ENCODE assay signal across 29 mouse cellular contexts in the genomic region with DNA sequence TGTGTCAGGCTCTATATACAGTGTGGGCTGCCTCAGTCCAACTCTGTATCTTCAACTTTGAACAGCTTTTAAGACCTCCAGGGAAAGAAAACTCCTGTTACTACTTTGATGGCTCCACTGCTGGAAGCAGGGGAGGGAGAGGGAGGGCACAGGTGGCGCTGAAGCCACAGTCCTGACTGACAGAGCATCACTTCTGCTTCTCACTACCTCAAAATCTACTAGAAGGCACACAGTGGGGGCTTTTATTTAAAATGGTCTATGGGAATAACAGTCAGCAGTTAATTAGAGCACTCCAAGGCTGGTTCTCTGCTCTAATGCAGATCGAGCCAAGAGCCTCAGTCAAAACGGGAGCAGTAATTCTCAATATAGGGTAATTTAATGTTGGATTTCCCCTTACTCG. TPM values are rescaled to one million over a fixed set of nuclear protein-coding genes. Genes with fewer than 3 reads are reported as not detected.
DNase-seq lines count a peak whose midpoint lies in the region; ATAC-seq and TF ChIP-seq lines count a peak whose summit lies in the region.
"Had no signal": no experiment of that assay in that cellular context is flagged by ENCODE, and none has a peak within 500 bp of the region (broad histone marks: within the 10 kb centered on the region; RNA-seq: fewer than 3 reads in every experiment).

No protein-coding gene starts in this region.

- H3K79me2 ChIP-seq in heart, adult 2 months (replicated peaks; ENCODE audit: control insufficient read depth, insufficient read depth, low read length), result no peaks in the 10 kb centered on the region

- no peaks in the 10 kb centered on the region for H3K9me3 ChIP-seq in heart, embryonic 11.5 days (replicated peaks; ENCODE audit: control insufficient read depth, low read length)
- no peaks in the 10 kb centered on the region for H3K9me3 ChIP-seq in heart, embryonic 15.5 days (replicated peaks)
- no peaks in the 10 kb centered on the region for H3K9me3 ChIP-seq in liver, postnatal 0 days (ENCODE audit: low read length)
- H3K9me3 ChIP-seq in liver, embryonic 12.5 days (replicated peaks), result no peaks in the 10 kb centered on the region
- H3K9me3 ChIP-seq: embryonic facial prominence, embryonic 10.5 days; embryonic facial prominence, embryonic 13.5 days; forebrain, embryonic 12.5 days; forebrain, embryonic 15.5 days; hindbrain, embryonic 12.5 days; hindbrain, embryonic 15.5 days had no signal

- H3K27me3 ChIP-seq in heart, embryonic 11.5 days (ENCODE audit: control insufficient read depth, insufficient read depth, low read length), result no peaks in the 10 kb centered on the region
- no peaks in the 10 kb centered on the region for H3K27me3 ChIP-seq in heart, embryonic 15.5 days
- H3K27me3 ChIP-seq in heart, adult 2 months (ENCODE audit: control insufficient read depth, insufficient read depth, low read length), result no peaks in the 10 kb centered on the region
- no peaks in the 10 kb centered on the region for H3K27me3 ChIP-seq in liver, postnatal 0 days (ENCODE audit: insufficient read depth, low read length)
- H3K27me3 ChIP-seq in liver, embryonic 12.5 days (replicated peaks), result no peaks in the 10 kb centered on the region
- H3K27me3 ChIP-seq: embryonic facial prominence, embryonic 13.5 days; forebrain, embryonic 15.5 days; hindbrain, embryonic 12.5 days; hindbrain, embryonic 15.5 days had no signal

- intact Hi-C loops in heart, adult 2 months (cut with DNase I), result no loop called here

- TF ChIP-seq POLR2A in heart, adult 2 months (IDR thresholded peaks at IDR 0.05; ENCODE audit: insufficient read depth, low read depth, low read length), result no peak

- no peak overlapping the region for H3K4me2 ChIP-seq in heart, embryonic 11.5 days
- no peak overlapping the region for H3K4me2 ChIP-seq in heart, embryonic 15.5 days
- H3K4me2 ChIP-seq in liver, postnatal 0 days (ENCODE audit: low read depth, low read length), result no peak overlapping the region
- H3K4me2 ChIP-seq in liver, embryonic 12.5 days, result no peak overlapping the region
- H3K4me2 ChIP-seq: embryonic facial prominence, embryonic 13.5 days; forebrain, embryonic 12.5 days; forebrain, embryonic 15.5 days; hindbrain, embryonic 12.5 days; hindbrain, embryonic 15.5 days had no signal

- no peak for ATAC-seq in heart, embryonic 11.5 days (replicated peaks; ENCODE audit: insufficient number of reproducible peaks, low FRiP score, low TSS enrichment)
- no peak for ATAC-seq in heart, embryonic 15.5 days (replicated peaks; ENCODE audit: insufficient number of reproducible peaks, insufficient read depth, low FRiP score, low read depth)
- ATAC-seq in liver, postnatal 0 days, result no peak
- ATAC-seq in liver, embryonic 12.5 days, result no peak
- ATAC-seq: activated CD4-positive, CD25-positive, alpha-beta regulatory T cell, adult 4 months; CD4-positive, CD25-positive, alpha-beta regulatory T cell, adult 4 months; forebrain, embryonic 15.5 days; intestine, postnatal 0 days had no signal

- 69% methylated on average over 4 of the region's 4 CpGs for WGBS in heart, embryonic 11.5 days (ENCODE audit: insufficient replicate concordance)
- 74% methylated on average over 4 of the region's 4 CpGs for WGBS in heart, embryonic 15.5 days
- 93% methylated on average over 4 of the region's 4 CpGs for WGBS in heart, adult 2 months
- 75% methylated on average over 4 of the region's 4 CpGs for WGBS in liver, postnatal 0 days (ENCODE audit: insufficient replicate concordance)
- WGBS in liver, embryonic 12.5 days (ENCODE audit: insufficient replicate concordance), result 69% methylated on average over 4 of the region's 4 CpGs

- no peaks in the 10 kb centered on the region for H3K36me3 ChIP-seq in heart, embryonic 11.5 days (ENCODE audit: control insufficient read depth, insufficient read depth, low read length)
- H3K36me3 ChIP-seq in heart, embryonic 15.5 days, result no peaks in the 10 kb centered on the region
- peaks cover 2% of the 10 kb centered on the region for H3K36me3 ChIP-seq in heart, adult 2 months (ENCODE audit: control insufficient read depth, insufficient read depth, low read length)
- H3K36me3 ChIP-seq in liver, postnatal 0 days (replicated peaks; ENCODE audit: insufficient read depth, low read length), result no peaks in the 10 kb centered on the region
- H3K36me3 ChIP-seq in liver, embryonic 12.5 days, result no peaks in the 10 kb centered on the region
- H3K36me3 ChIP-seq: embryonic facial prominence, embryonic 10.5 days; embryonic facial prominence, embryonic 13.5 days; forebrain, embryonic 12.5 days; forebrain, embryonic 15.5 days; hindbrain, embryonic 12.5 days; hindbrain, embryonic 15.5 days had no signal

- 0 out of 2 replicates have a peak overlapping the region, but pooled peaks have one; percentile 22 for H3K27ac ChIP-seq in heart, embryonic 11.5 days (ENCODE audit: low read depth, low read length)
- 0 out of 2 replicates have a peak overlapping the region, but pooled peaks have one; percentile 0 for H3K27ac ChIP-seq in heart, embryonic 15.5 days
- H3K27ac ChIP-seq in heart, adult 2 months, result no peak overlapping the region
- H3K27ac ChIP-seq in liver, postnatal 0 days (ENCODE audit: low read depth), result peak overlapping the region; percentile 66; the same call in 1 of the 2 replicates
- H3K27ac ChIP-seq in liver, embryonic 12.5 days, result no peak overlapping the region
- H3K27ac ChIP-seq: embryonic facial prominence, embryonic 10.5 days; embryonic facial prominence, embryonic 13.5 days; forebrain, embryonic 12.5 days; forebrain, embryonic 15.5 days; hindbrain, embryonic 12.5 days; hindbrain, embryonic 15.5 days had no signal

- no peaks in the 10 kb centered on the region; the same call in 1 of the 2 replicates for H3K4me1 ChIP-seq in heart, embryonic 11.5 days (ENCODE audit: control insufficient read depth, insufficient read depth, low read length)
- peaks cover 15% of the 10 kb centered on the region for H3K4me1 ChIP-seq in heart, embryonic 15.5 days (replicated peaks)
- peaks cover 4% of the 10 kb centered on the region for H3K4me1 ChIP-seq in heart, adult 2 months (ENCODE audit: control insufficient read depth, insufficient read depth, low read length)
- peaks cover 13% of the 10 kb centered on the region for H3K4me1 ChIP-seq in liver, postnatal 0 days (ENCODE audit: insufficient read depth)
- no peaks in the 10 kb centered on the region for H3K4me1 ChIP-seq in liver, embryonic 12.5 days
- H3K4me1 ChIP-seq: embryonic facial prominence, embryonic 13.5 days; forebrain, embryonic 12.5 days; forebrain, embryonic 15.5 days; hindbrain, embryonic 12.5 days; hindbrain, embryonic 15.5 days had no signal

- TF ChIP-seq CTCF in heart, adult 2 months (IDR thresholded peaks at IDR 0.05), result no peak
- TF ChIP-seq CTCF in liver, postnatal 0 days (IDR thresholded peaks at IDR 0.05; ENCODE audit: low read depth), result no peak

- no peak for DNase-seq in heart, adult 9 months (ENCODE audit: low spot score in 2 of 2)
- no peak for DNase-seq in heart, adult 2 months
- DNase-seq in liver, postnatal 0 days, result no peak
- no peak for DNase-seq in right cerebral cortex, postnatal 4 days
- DNase-seq: adrenal gland, adult 8-10 months; adrenal gland, postnatal 25 days; cerebellum, adult 11-12 months; cerebellum, adult 8-10 months; cerebellum, postnatal 10 days; cerebellum, postnatal 36 days; embryo, embryonic 11 days; heart, postnatal 14 days; kidney, adult 2 months had no signal

- no peak overlapping the region for H3K4me3 ChIP-seq in heart, embryonic 11.5 days (ENCODE audit: low read depth, low read length)
- no peak overlapping the region for H3K4me3 ChIP-seq in heart, embryonic 15.5 days
- H3K4me3 ChIP-seq in heart, adult 2 months, result no peak overlapping the region
- H3K4me3 ChIP-seq in liver, postnatal 0 days (ENCODE audit: low read depth, low read length), result no peak overlapping the region
- no peak overlapping the region for H3K4me3 ChIP-seq in liver, embryonic 12.5 days
- H3K4me3 ChIP-seq: embryonic facial prominence, embryonic 10.5 days; embryonic facial prominence, embryonic 13.5 days; erythroblast, embryonic 14.5 days; forebrain, embryonic 12.5 days; forebrain, embryonic 15.5 days; hindbrain, embryonic 12.5 days; hindbrain, embryonic 15.5 days had no signal

- no peak overlapping the region for H3K9ac ChIP-seq in heart, embryonic 11.5 days (ENCODE audit: low read depth, low read length)
- no peak overlapping the region for H3K9ac ChIP-seq in heart, embryonic 15.5 days
- no peak overlapping the region for H3K9ac ChIP-seq in heart, adult 2 months (ENCODE audit: low read depth, low read length)
- no peak overlapping the region for H3K9ac ChIP-seq in liver, postnatal 0 days (replicated peaks)
- H3K9ac ChIP-seq in liver, embryonic 12.5 days, result no peak overlapping the region
- H3K9ac ChIP-seq: embryonic facial prominence, embryonic 13.5 days; forebrain, embryonic 12.5 days; forebrain, embryonic 15.5 days; hindbrain, embryonic 12.5 days; hindbrain, embryonic 15.5 days had no signal

- TF ChIP-seq EP300 in heart, adult 2 months (IDR thresholded peaks at IDR 0.05; ENCODE audit: insufficient read depth, low read depth, low read length), result no peak
- no peak for TF ChIP-seq EP300 in liver, postnatal 0 days (IDR thresholded peaks at IDR 0.05; ENCODE audit: low read depth)

RNA-seq across cellular contexts. Expression of a gene that starts 40.2 kb away (rescaled TPM):
- 0.14 TPM in 2 replicates for polyA plus RNA-seq in heart, embryonic 11.5 days (2014; fragmentation: Nextera tagmentation; extraction: Ambion mirVana)
- 0.30 and 0.39 TPM in 2 replicates for polyA plus RNA-seq in heart, embryonic 15.5 days (2015; fragmentation: Nextera tagmentation; extraction: Ambion mirVana)
- total RNA-seq in heart, adult 2 months (2021), result under 1 TPM; 0.18 to 0.60 TPM
- polyA plus RNA-seq in heart, adult 2 months (2012; rRNA removed), result 0.47 and 0.80 TPM in 2 replicates
- 3.1 and 3.2 TPM in 2 replicates for polyA plus RNA-seq in liver, postnatal 0 days (2015; fragmentation: Nextera tagmentation; extraction: Ambion mirVana)
- polyA plus RNA-seq in liver, embryonic 12.5 days (2016; fragmentation: Nextera tagmentation; extraction: Ambion mirVana), result 3.0 and 4.0 TPM in 2 replicates
- total RNA-seq: hematopoietic stem cell, adult 5-6 weeks had no signal
- polyA plus RNA-seq: C2C12; cortical plate, adult 2 months had no signal

Comparison
In these comparisons a context has a peak if more than half of its experiments do, and no peak if none do; other contexts are left out.
1. H3K27ac ChIP-seq: peak in heart, embryonic 11.5 days (single experiment), heart, embryonic 15.5 days (single experiment) and liver, postnatal 0 days (single experiment); none in heart, adult 2 months (single experiment) and liver, embryonic 12.5 days (single experiment).